Mouse (Mus musculus) liver, embryonic 14.5 days (tissue): ENCODE measurements at regions not wholly inside any gene's neighbourhood (a gene's known extent, or its start where the extent isn't known, plus 50 kb on each side); places are given as distances from the start of the nearest gene placed in this dataset.

ENCODE experiments used
- CTCF ChIP-seq: IDR thresholded peaks from 2 replicates; pipeline ENCODE4 v1.5.1; 2016; ENCODE audit warnings: antibody characterized with exemption, low read depth, control low read depth
- EP300 ChIP-seq: IDR thresholded peaks from 2 replicates; pipeline ENCODE4 v1.6.1; 2016; ENCODE audit warnings: antibody characterized with exemption, low read depth

- TF ChIP-seq CTCF, result no peak
- no peak for TF ChIP-seq EP300
Measured at GRCm38 (mm10) chr4:66520796-66521195, 116.4 kb upstream of the Astn2 start.
